Mouse (Mus musculus) telencephalon, adult 2 months (tissue): Measurements from ENCODE around the gene Vps13d.

ENCODE experiments used
- DNase-seq: peaks from one replicate; pipeline ENCODE4 v3.0.0-alpha.2; 2011; ENCODE audit warnings: low read depth, low spot score

Gene Vps13d

GRCm38 (mm10) chr4:145037006-145037405, 157.8 kb downstream of the Vps13d start:
- no peak for DNase-seq

- DNase-seq, result no peak
These were observed 159.4 kb downstream of the Vps13d start for GRCm38 (mm10) chr4:145035450-145035849.

- no peak for DNase-seq
These were observed 160.1 kb downstream of the Vps13d start for GRCm38 (mm10) chr4:145034506-145035243.

GRCm38 (mm10) chr4:145033392-145033791, 161.4 kb downstream of the Vps13d start:
- DNase-seq, result no peak

GRCm38 (mm10) chr4:145032637-145033036, 162.2 kb downstream of the Vps13d start:
- DNase-seq, result no peak

- DNase-seq, result no peak
These were observed 163.3 kb downstream of the Vps13d start for GRCm38 (mm10) chr4:145031510-145031909.

GRCm38 (mm10) chr4:145026449-145026851, 168.4 kb downstream of the Vps13d start:
- no peak for DNase-seq

- DNase-seq, result no peak
These were observed 169.4 kb downstream of the Vps13d start for GRCm38 (mm10) chr4:145025409-145025762.

GRCm38 (mm10) chr4:145024694-145025408, 170.0 kb downstream of the Vps13d start:
- DNase-seq, result no peak

- DNase-seq, result no peak
These were observed 170.9 kb downstream of the Vps13d start for GRCm38 (mm10) chr4:145023911-145024310.

- no peak for DNase-seq
These were observed 172.0 kb downstream of the Vps13d start for GRCm38 (mm10) chr4:145022815-145023214.

GRCm38 (mm10) chr4:145022211-145022610, 172.6 kb downstream of the Vps13d start:
- DNase-seq, result no peak

- peak; percentile 24 for DNase-seq
These were observed 174.4 kb downstream of the Vps13d start for GRCm38 (mm10) chr4:145020383-145020782.

- DNase-seq, result no peak
These were observed 175.6 kb downstream of the Vps13d start for GRCm38 (mm10) chr4:145019121-145019714.

GRCm38 (mm10) chr4:145017745-145018144, 177.1 kb downstream of the Vps13d start:
- no peak for DNase-seq

GRCm38 (mm10) chr4:145016669-145017068, 178.1 kb downstream of the Vps13d start:
- no peak for DNase-seq

GRCm38 (mm10) chr4:145014632-145014960, 180.2 kb downstream of the Vps13d start:
- DNase-seq, result no peak

- no peak for DNase-seq
These were observed 180.8 kb downstream of the Vps13d start for GRCm38 (mm10) chr4:145013760-145014631.

GRCm38 (mm10) chr4:145013187-145013586, 181.6 kb downstream of the Vps13d start:
- DNase-seq, result no peak

- DNase-seq, result no peak
These were observed 183.6 kb downstream of the Vps13d start for GRCm38 (mm10) chr4:145011156-145011555.

- DNase-seq, result no peak
These were observed 184.9 kb downstream of the Vps13d start for GRCm38 (mm10) chr4:145009934-145010333.

GRCm38 (mm10) chr4:145009437-145009836, 185.4 kb downstream of the Vps13d start:
- DNase-seq, result no peak
